Mouse (Mus musculus) heart, postnatal 0 days (tissue): Measurements from ENCODE around the gene A3galt2. TPM values are rescaled to one million over a fixed set of nuclear protein-coding genes. Genes with fewer than 3 reads are reported as not detected.

Source experiments
- ATAC-seq: fragments of 200-750 bp; cut with Nextera tagmentation; 2 replicates; pipeline ENCODE4 v1.8.0; 2017; ENCODE audit warnings: low read depth, moderate number of reproducible peaks, moderate library complexity; ENCODE audit not compliant: insufficient read depth
- DNase-seq: peaks from one replicate; pipeline ENCODE4 v3.0.0-alpha.2; 2016; ENCODE audit warnings: low spot score
- H3K27ac ChIP-seq: fragments of 300-500 bp; sonication (generic); 2 replicates; pipeline ENCODE4 v1.5.1; 2014; ENCODE audit warnings: low read depth, mild to moderate bottlenecking
- H3K27me3 ChIP-seq: fragments of 300-500 bp; sonication (generic); 2 replicates; pipeline ENCODE4 v1.6.1; 2014; ENCODE audit warnings: low read length, mixed read lengths; ENCODE audit not compliant: control insufficient read depth, insufficient read depth
- H3K36me3 ChIP-seq: fragments of 300-500 bp; sonication (generic); replicated peaks from 2 replicates; pipeline ENCODE4 v1.6.1; 2014; ENCODE audit warnings: low read length, mixed read lengths; ENCODE audit not compliant: control insufficient read depth, insufficient read depth
- H3K4me1 ChIP-seq: fragments of 300-500 bp; sonication (generic); 2 replicates; pipeline ENCODE4 v1.6.1; 2014; ENCODE audit warnings: antibody characterized with exemption; ENCODE audit not compliant: control insufficient read depth, insufficient read depth
- H3K4me2 ChIP-seq: fragments of 300-500 bp; sonication (generic); 2 replicates; pipeline ENCODE4 v1.6.1; 2014; ENCODE audit warnings: low read depth, mild to moderate bottlenecking, low read length, moderate library complexity
- H3K4me3 ChIP-seq: fragments of 300-500 bp; sonication (generic); 2 replicates; pipeline ENCODE4 v1.5.1; 2014; ENCODE audit warnings: low read depth, low read length
- H3K9ac ChIP-seq: fragments of 300-500 bp; sonication (generic); replicated peaks from 2 replicates; pipeline ENCODE4 v1.6.1; 2014; ENCODE audit warnings: low read depth, low read length, mixed read lengths
- H3K9me3 ChIP-seq: fragments of 300-500 bp; sonication (generic); replicated peaks from 2 replicates; pipeline ENCODE4 v1.6.1; 2016; ENCODE audit warnings: low read length; ENCODE audit not compliant: control insufficient read depth
- CTCF ChIP-seq: IDR thresholded peaks from 2 replicates; pipeline ENCODE4 v1.5.1; 2016; ENCODE audit warnings: antibody characterized with exemption, control low read depth, low read depth
- EP300 ChIP-seq: IDR thresholded peaks from 2 replicates; pipeline ENCODE4 v1.6.1; 2016; ENCODE audit warnings: antibody characterized with exemption, low read depth
- WGBS: fragments of 180-500 bp; shearing (Covaris S2); extraction: QIAGEN DNeasy Blood & Tissue Kit; methylation state at CpG from one replicate; pipeline ENCODE4 v1.1.7; 2014; 5-methylcytosine and 5-hydroxymethylcytosine counted together
- polyA plus RNA-seq: library from polyadenylated mRNA; unstranded; fragments of >200 nt; fragmentation: Nextera tagmentation; extraction: Ambion mirVana; gene quantifications from 2 replicates; pipeline ENCODE4 v1.2.1, GENCODE M21; 2015
- total RNA-seq: library from RNA; depleted of rRNA; stranded (reverse); fragments of >200 nt; gene quantifications from 2 replicates; pipeline ENCODE4 v1.2.3, GENCODE M21; 2014; ENCODE audit warnings: low replicate concordance

The A3galt2 gene
- total and polyA plus RNA-seq, 2 experiments from 2014 or later = 0.03 TPM; not detected in 1

DNA sequence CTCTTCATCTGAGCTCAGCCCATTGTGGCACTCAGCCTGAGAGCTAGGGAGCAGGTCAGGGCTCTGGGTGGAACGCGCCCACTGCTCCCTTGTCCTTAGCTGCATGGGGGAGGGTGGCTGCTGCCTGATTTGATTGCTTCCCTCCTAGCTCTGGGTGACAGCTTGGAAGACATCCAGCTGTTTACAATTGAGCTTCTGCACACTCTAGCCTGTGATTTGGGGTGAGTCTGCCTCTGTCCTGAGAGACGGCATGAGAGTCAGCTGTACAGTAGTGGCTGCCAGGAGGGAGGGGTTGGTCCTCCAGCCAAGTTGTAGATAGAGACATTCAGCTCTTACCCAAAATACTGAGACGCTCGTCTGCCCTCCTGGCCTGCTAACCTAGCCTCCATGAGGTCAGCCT lies 20.9 kb upstream of the A3galt2 start:
- no peaks in the 10 kb centered on the region for H3K27me3 ChIP-seq
- no peaks in the 10 kb centered on the region for H3K9me3 ChIP-seq
- peak overlapping the region; percentile 92 for H3K27ac ChIP-seq
- peak overlapping the region; percentile 5; the same call in 1 of the 2 replicates for H3K4me3 ChIP-seq
- 4% methylated on average over 5 of the region's 5 CpGs for WGBS
- H3K9ac ChIP-seq = 0 out of 2 replicates have a peak overlapping the region, but pooled peaks have one; percentile 11
- H3K4me2 ChIP-seq = peak overlapping the region; percentile 39
- ATAC-seq = peak; percentile 86
- TF ChIP-seq CTCF = no peak
- TF ChIP-seq EP300 = peak; percentile 91
- H3K4me1 ChIP-seq = peaks cover 75% of the 10 kb centered on the region
- 0 out of 2 replicates have a peak, but pooled peaks cover 8% of the 10 kb centered on the region for H3K36me3 ChIP-seq
- DNase-seq = peak; percentile 89

DNA sequence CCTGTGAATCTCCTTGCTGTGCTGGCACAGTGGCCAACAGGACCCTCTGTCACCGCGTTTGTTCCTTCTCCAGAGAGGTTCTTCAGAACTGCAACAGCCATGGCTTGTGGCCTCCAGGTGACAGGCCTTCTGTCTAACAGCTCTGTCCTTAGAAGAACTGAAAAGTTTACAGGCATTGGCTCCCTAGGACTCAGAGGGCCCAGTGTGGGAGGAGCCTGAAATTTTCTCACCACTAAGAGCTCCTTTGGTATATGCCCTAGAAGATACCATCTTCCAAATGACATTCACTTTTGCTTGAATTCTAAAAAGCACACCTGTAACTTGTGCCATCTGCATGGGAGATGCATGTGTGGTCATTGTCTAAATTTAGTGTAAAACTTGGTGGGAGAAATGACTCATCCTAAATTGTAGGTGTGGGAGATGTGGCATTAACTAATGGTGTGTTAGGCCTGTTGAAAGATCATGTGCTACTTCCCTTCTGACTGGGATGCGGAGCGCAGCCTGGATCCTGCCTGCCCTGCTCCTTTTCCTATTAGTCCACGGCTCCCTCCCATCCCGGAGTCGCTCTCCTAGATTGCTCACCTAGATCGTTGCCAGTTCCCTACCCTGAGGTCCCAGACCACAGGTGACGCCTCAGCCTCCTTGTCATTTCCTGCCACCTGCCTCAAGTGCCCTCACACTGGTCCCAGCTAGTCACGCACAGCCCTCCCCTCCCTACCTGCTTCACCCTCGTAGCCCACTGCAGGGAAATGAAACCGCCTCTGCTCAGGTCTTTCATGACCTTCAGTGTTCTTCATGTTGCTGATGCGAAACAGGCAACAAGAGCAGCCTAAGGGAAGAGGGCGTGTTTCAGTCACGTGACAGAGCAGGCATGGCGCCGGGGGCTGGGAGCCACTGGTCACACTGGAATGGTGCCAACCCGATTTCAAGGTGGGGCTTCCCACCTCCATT lies 20.2 kb upstream of the A3galt2 start:
- Histone ChIP-seq H3K9ac (peak overlapping the region; percentile 11; the same call in 1 of the 2 replicates), H3K4me3 (peak overlapping the region; percentile 5; the same call in 1 of the 2 replicates), H3K9me3 (no peaks in the 10 kb centered on the region), H3K4me1 (peaks cover 67% of the 10 kb centered on the region), H3K4me2 (peak overlapping the region; percentile 39), H3K27ac (peak overlapping the region; percentile 92), H3K27me3 (no peaks in the 10 kb centered on the region), H3K36me3 (0 out of 2 replicates have a peak, but pooled peaks cover 8% of the 10 kb centered on the region)
- WGBS = 57% methylated on average over 18 of the region's 18 CpGs
- TF ChIP-seq EP300 (no peak), CTCF (no peak)
- DNase-seq (no peak), ATAC-seq (peak; percentile 2; the same call in 1 of the 2 replicates)

DNA sequence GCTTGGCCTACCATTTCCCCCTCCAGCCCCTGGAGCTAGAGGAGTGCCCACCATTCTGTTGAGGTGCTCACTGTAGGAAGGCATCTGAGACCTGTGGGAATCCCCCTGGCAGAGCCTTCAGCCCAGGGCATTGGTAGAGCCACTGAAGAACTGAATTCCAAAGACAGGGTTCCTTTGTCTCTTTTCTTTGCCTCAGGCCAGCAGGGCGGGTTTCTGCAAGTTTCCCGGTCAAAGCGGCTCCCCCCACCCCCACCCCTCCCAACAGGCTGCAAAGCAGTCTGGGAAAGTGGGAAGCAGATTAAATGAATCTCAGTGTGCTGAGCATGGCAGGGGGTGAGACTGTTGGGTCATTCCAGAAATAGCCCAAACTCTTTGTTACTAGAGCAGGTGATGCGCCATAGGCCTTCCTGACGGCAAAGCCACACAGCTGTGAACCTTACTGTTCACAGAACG lies 18.0 kb upstream of the A3galt2 start:
- Histone ChIP-seq H3K4me1 (peaks cover 55% of the 10 kb centered on the region), H3K9ac (0 out of 2 replicates have a peak overlapping the region, but pooled peaks have one; percentile 15)
- peak; percentile 42 for ATAC-seq

DNA sequence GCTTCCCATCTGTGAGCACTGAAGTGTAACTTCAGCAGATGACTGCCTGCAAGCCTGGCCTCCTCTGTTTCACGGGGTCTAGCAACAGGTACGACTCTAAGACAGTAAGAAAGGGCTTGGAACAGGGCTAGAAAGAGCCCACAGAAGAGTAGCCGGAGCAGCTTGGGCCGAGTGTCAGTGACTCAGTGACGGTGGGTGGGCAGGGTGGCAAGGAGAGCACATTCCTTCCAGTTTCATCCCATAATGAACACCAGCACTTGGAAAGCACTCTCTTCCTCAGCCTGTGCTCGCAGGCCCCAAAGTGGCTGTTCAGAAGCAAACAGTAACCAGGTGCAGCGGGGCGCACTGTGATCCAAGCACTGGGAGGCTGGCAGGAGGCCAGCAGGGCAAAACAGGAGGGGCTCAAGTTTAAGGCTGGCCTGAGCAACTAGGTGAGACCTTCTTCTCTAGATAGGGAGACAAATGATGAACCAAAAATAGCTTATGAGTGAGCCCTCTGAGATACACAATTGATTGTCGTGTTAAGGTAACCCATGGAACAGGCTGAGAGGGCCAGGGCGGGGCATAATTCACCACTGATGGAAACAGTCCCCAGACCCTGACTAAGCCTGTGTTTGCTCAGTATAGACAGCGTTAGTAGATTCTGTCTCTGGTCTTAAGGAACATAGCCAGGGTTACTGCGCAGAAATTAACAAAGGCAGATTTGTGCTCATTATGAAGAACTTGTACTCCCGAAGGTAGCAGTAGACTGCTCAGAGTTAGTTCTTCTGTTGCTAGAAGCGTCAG lies 17.1 kb upstream of the A3galt2 start:
- Histone ChIP-seq H3K27me3 (no peaks in the 10 kb centered on the region), H3K4me1 (peaks cover 48% of the 10 kb centered on the region), H3K36me3 (0 out of 2 replicates have a peak, but pooled peaks cover under 1% of the 10 kb centered on the region), H3K27ac (peak overlapping the region; percentile 83), H3K9me3 (no peaks in the 10 kb centered on the region), H3K4me3 (no peak overlapping the region), H3K9ac (no peak overlapping the region; the same call in 1 of the 2 replicates), H3K4me2 (peak overlapping the region; percentile 7; the same call in 1 of the 2 replicates)
- no peak for DNase-seq
- no peak for ATAC-seq
- TF ChIP-seq EP300 (no peak), CTCF (no peak)
- WGBS = 56% methylated on average over 14 of the region's 14 CpGs

More for the DNA sequence above, 18.0 kb upstream of the A3galt2 start:
- Histone ChIP-seq H3K4me2 (peak overlapping the region; percentile 31; the same call in 1 of the 2 replicates), H3K27me3 (no peaks in the 10 kb centered on the region), H3K4me3 (no peak overlapping the region), H3K27ac (peak overlapping the region; percentile 83), H3K9me3 (no peaks in the 10 kb centered on the region), H3K36me3 (no peaks in the 10 kb centered on the region)
- TF ChIP-seq EP300 = no peak
- no peak for TF ChIP-seq CTCF
- no peak for DNase-seq
- WGBS = 17% methylated on average over 6 of the region's 6 CpGs

DNA sequence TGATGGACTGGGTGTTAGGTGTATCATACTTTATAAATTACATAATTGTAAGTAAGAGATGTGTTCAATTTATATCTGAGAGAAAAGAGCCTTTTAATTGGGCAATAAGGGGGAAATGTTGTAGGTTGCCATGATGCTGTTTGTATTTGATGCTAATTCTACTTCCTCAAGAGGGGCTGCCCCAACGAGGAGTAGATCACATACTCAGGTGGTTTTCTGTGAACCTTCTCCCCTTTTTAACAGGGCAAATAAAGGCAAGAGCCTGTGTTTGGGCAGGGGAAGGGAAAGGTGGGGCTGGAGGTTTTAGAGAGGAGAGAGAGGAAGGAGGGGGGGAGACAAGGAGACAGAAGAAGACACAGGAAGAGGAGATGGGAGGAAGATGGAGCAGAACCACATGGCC lies 14.3 kb upstream of the A3galt2 start:
- Histone ChIP-seq H3K4me3 (no peak overlapping the region), H3K27ac (no peak overlapping the region), H3K27me3 (no peaks in the 10 kb centered on the region), H3K9me3 (no peaks in the 10 kb centered on the region), H3K36me3 (peaks cover 29% of the 10 kb centered on the region), H3K9ac (no peak overlapping the region), H3K4me2 (no peak overlapping the region), H3K4me1 (peaks cover 20% of the 10 kb centered on the region)
- no peak for TF ChIP-seq CTCF
- TF ChIP-seq EP300 = no peak
- WGBS = 50% methylated on average over 1 of the region's 1 CpGs
- DNase-seq (no peak), ATAC-seq (no peak)
